Mouse (Mus musculus) liver, adult 2 months (tissue): ENCODE data around the gene Brd1. TPM values are rescaled to one million over a fixed set of nuclear protein-coding genes. Genes with fewer than 3 reads are reported as not detected.

Source experiments
- DNase-seq: peaks from one replicate; pipeline ENCODE4 v3.0.0-alpha.2; 2011; ENCODE audit warnings: low read depth, low spot score; ENCODE audit errors: extremely low read depth
- H3K27ac ChIP-seq: fragments of 200-500 bp; replicated peaks from 2 replicates; pipeline ENCODE4 v1.5.1; 2012; ENCODE audit warnings: low read depth, mild to moderate bottlenecking, control low read depth, inconsistent platforms, low read length; ENCODE audit not compliant: insufficient read depth
- H3K27me3 ChIP-seq: fragments of 200-500 bp; 2 replicates; pipeline ENCODE4 v1.6.1; 2012; ENCODE audit warnings: mild to moderate bottlenecking, moderate library complexity, low read length, inconsistent platforms; ENCODE audit not compliant: control insufficient read depth, insufficient read depth
- H3K36me3 ChIP-seq: fragments of 200-500 bp; 2 replicates; pipeline ENCODE4 v1.6.1; 2012; ENCODE audit warnings: low read length, inconsistent platforms; ENCODE audit not compliant: control insufficient read depth, insufficient read depth
- H3K4me1 ChIP-seq: fragments of 200-500 bp; 2 replicates; pipeline ENCODE4 v1.6.1; 2011; ENCODE audit warnings: low read length; ENCODE audit not compliant: control insufficient read depth, insufficient read depth
- H3K4me3 ChIP-seq: fragments of 200-500 bp; 2 replicates; pipeline ENCODE4 v1.5.1; 2011; ENCODE audit warnings: low read depth, mild to moderate bottlenecking, control low read depth, low read length, moderate library complexity; ENCODE audit not compliant: insufficient read depth
- H3K79me2 ChIP-seq: fragments of 200-500 bp; 2 replicates; pipeline ENCODE4 v1.6.1; 2012; ENCODE audit warnings: inconsistent platforms, mild to moderate bottlenecking, low read length, moderate library complexity; ENCODE audit not compliant: control insufficient read depth, insufficient read depth
- H3K9ac ChIP-seq: fragments of 200-500 bp; 2 replicates; pipeline ENCODE4 v1.6.1; 2012; ENCODE audit warnings: low read depth, mild to moderate bottlenecking, control low read depth, inconsistent platforms, low read length
- CTCF ChIP-seq: fragments of 200-500 bp; IDR thresholded peaks from 2 replicates; pipeline ENCODE4 v1.5.1; 2011; ENCODE audit warnings: low read depth, low read length, control low read depth
- POLR2A ChIP-seq: fragments of 200-500 bp; IDR thresholded peaks from 2 replicates; pipeline ENCODE4 v1.6.1; 2011; ENCODE audit warnings: low read length, control low read depth; ENCODE audit not compliant: insufficient read depth; ENCODE audit errors: extremely low read depth
- WGBS: fragments of 180-500 bp; shearing (Covaris S2); methylation state at CpG from one replicate; pipeline ENCODE4 v1.1.7; 2018; 5-methylcytosine and 5-hydroxymethylcytosine counted together
- polyA plus RNA-seq: library from polyadenylated mRNA; depleted of rRNA; stranded (reverse); fragments of >200 nt; gene quantifications from 2 replicates; pipeline ENCODE4 v1.2.3, GENCODE M21; 2012
- total RNA-seq: library from RNA; depleted of rRNA; stranded (reverse); fragments of >200 nt; gene quantifications from 2 replicates; pipeline ENCODE4 v1.2.3, GENCODE M21; 2014

The Brd1 gene
- total and polyA plus RNA-seq, 2 experiments, result 4.8 to 13.0 TPM

GRCm38 (mm10) chr15:88755761-88756160 lies 21.7 kb upstream of the Brd1 start:
- 97% methylated on average over 18 of the region's 18 CpGs for WGBS
- no peaks in the 10 kb centered on the region for H3K27me3 ChIP-seq
- no peak overlapping the region for H3K9ac ChIP-seq
- no peak for DNase-seq
- H3K27ac ChIP-seq, result no peak overlapping the region
- H3K4me1 ChIP-seq, result peaks cover 4% of the 10 kb centered on the region
- H3K79me2 ChIP-seq, result peaks cover 12% of the 10 kb centered on the region; the same call in 1 of the 2 replicates
- TF ChIP-seq CTCF (no peak), POLR2A (no peak)
- H3K36me3 ChIP-seq, result peaks cover 8% of the 10 kb centered on the region
- no peak overlapping the region for H3K4me3 ChIP-seq

- 92% methylated on average over 2 of the region's 2 CpGs for WGBS
- H3K4me3 ChIP-seq, result no peak overlapping the region
- H3K36me3 ChIP-seq, result peaks cover 8% of the 10 kb centered on the region
- DNase-seq, result no peak
- no peaks in the 10 kb centered on the region for H3K27me3 ChIP-seq
- TF ChIP-seq POLR2A (no peak), CTCF (no peak)
- peaks cover 12% of the 10 kb centered on the region; the same call in 1 of the 2 replicates for H3K79me2 ChIP-seq
- no peak overlapping the region for H3K27ac ChIP-seq
- no peak overlapping the region for H3K9ac ChIP-seq
- H3K4me1 ChIP-seq, result peaks cover 7% of the 10 kb centered on the region
Observed at GRCm38 (mm10) chr15:88754896-88755295, 20.9 kb upstream of the Brd1 start.

GRCm38 (mm10) chr15:88752403-88752733 lies 18.3 kb upstream of the Brd1 start:
- no peaks in the 10 kb centered on the region for H3K36me3 ChIP-seq
- H3K27ac ChIP-seq, result peak overlapping the region; percentile 60
- peaks cover 6% of the 10 kb centered on the region; the same call in 1 of the 2 replicates for H3K79me2 ChIP-seq
- H3K4me1 ChIP-seq, result peaks cover 5% of the 10 kb centered on the region; the same call in 1 of the 2 replicates
- DNase-seq, result peak; percentile 15
- peak overlapping the region; percentile 94 for H3K4me3 ChIP-seq
- H3K9ac ChIP-seq, result peak overlapping the region; percentile 93
- under 1% methylated on average over 8 of the region's 8 CpGs for WGBS
- no peaks in the 10 kb centered on the region for H3K27me3 ChIP-seq
- TF ChIP-seq CTCF (no peak), POLR2A (no peak)

- Histone ChIP-seq H3K27ac (peak within 1 kb of the TSS; percentile 60), H3K4me3 (peak within 1 kb of the TSS; percentile 94), H3K79me2 (peaks cover 6% of the 10 kb centered on the region; the same call in 1 of the 2 replicates), H3K27me3 (no peaks in the 10 kb centered on the region), H3K9ac (peak within 1 kb of the TSS; percentile 93), H3K36me3 (no peaks in the 10 kb centered on the region), H3K4me1 (peaks cover 5% of the 10 kb centered on the region; the same call in 1 of the 2 replicates)
- peak; percentile 37 for DNase-seq
- TF ChIP-seq CTCF, result no peak
- no peak for TF ChIP-seq POLR2A
- WGBS, result 1% methylated on average over 82 of the region's 119 CpGs
Observed at GRCm38 (mm10) chr15:88751564-88752402, 17.8 kb upstream of the Brd1 start, which contains the start of gene Zbed4. Zbed4 (plus strand) TSS chr15:88751660.

GRCm38 (mm10) chr15:88750677-88751563 lies 16.9 kb upstream of the Brd1 start:
- Histone ChIP-seq H3K4me3 (peak overlapping the region; percentile 68), H3K27me3 (no peaks in the 10 kb centered on the region), H3K36me3 (no peaks in the 10 kb centered on the region), H3K27ac (peak overlapping the region; percentile 60), H3K79me2 (peaks cover 3% of the 10 kb centered on the region; the same call in 1 of the 2 replicates), H3K4me1 (peaks cover 5% of the 10 kb centered on the region; the same call in 1 of the 2 replicates), H3K9ac (peak overlapping the region; percentile 75)
- WGBS, result 6% methylated on average over 54 of the region's 54 CpGs
- TF ChIP-seq POLR2A, result 0 out of 2 replicates have a peak, but pooled peaks have one; percentile 15
- TF ChIP-seq CTCF, result no peak
- DNase-seq, result peak; percentile 94
